Mouse (Mus musculus) liver, embryonic 13.5 days (tissue): ENCODE measurements around the gene Tubb4b. TPM values are rescaled to one million over a fixed set of nuclear protein-coding genes. Genes with fewer than 3 reads are reported as not detected.

Experiments
- ATAC-seq: fragments of 200-750 bp; cut with Nextera tagmentation; 2 replicates; pipeline ENCODE4 v1.8.0; 2017; ENCODE audit warnings: low read depth, mild to moderate bottlenecking, moderate number of reproducible peaks, moderate library complexity
- DNase-seq: peaks from one replicate; pipeline ENCODE4 v3.0.0; 2022
- H3K27ac ChIP-seq: fragments of 300-500 bp; sonication (generic); 2 replicates; pipeline ENCODE4 v1.5.1; 2015; ENCODE audit warnings: moderate library complexity, mild to moderate bottlenecking, inconsistent platforms
- H3K27me3 ChIP-seq: fragments of 300-500 bp; sonication (generic); 2 replicates; pipeline ENCODE4 v1.6.1; 2015; ENCODE audit warnings: mild to moderate bottlenecking, inconsistent platforms
- H3K36me3 ChIP-seq: fragments of 300-500 bp; sonication (generic); 2 replicates; pipeline ENCODE4 v1.6.1; 2015; ENCODE audit warnings: mild to moderate bottlenecking, inconsistent platforms
- H3K4me1 ChIP-seq: fragments of 300-500 bp; sonication (generic); replicated peaks from 2 replicates; pipeline ENCODE4 v1.6.1; 2015; ENCODE audit warnings: inconsistent platforms
- H3K4me2 ChIP-seq: fragments of 300-500 bp; sonication (generic); 2 replicates; pipeline ENCODE4 v1.6.1; 2015; ENCODE audit warnings: inconsistent platforms, mild to moderate bottlenecking, moderate library complexity
- H3K4me3 ChIP-seq: fragments of 300-500 bp; sonication (generic); replicated peaks from 2 replicates; pipeline ENCODE4 v1.5.1; 2015; ENCODE audit warnings: mild to moderate bottlenecking, inconsistent platforms
- H3K9ac ChIP-seq: fragments of 300-500 bp; sonication (generic); 2 replicates; pipeline ENCODE4 v1.6.1; 2015; ENCODE audit warnings: mild to moderate bottlenecking, inconsistent platforms
- H3K9me3 ChIP-seq: fragments of 300-500 bp; sonication (generic); replicated peaks from 2 replicates; pipeline ENCODE4 v1.6.1; 2016; ENCODE audit warnings: inconsistent platforms
- WGBS: fragments of 180-500 bp; shearing (Covaris S2); methylation state at CpG from one replicate; pipeline ENCODE4 v1.1.7; 2015; ENCODE audit not compliant: insufficient replicate concordance; 5-methylcytosine and 5-hydroxymethylcytosine counted together
- polyA plus RNA-seq: library from polyadenylated mRNA; unstranded; fragments of >200 nt; fragmentation: Nextera tagmentation; extraction: Ambion mirVana; gene quantifications from 2 replicates; pipeline ENCODE4 v1.2.1, GENCODE M21; 2015

The Tubb4b gene
- polyA plus RNA-seq = 835 and 850 TPM in 2 replicates

GRCm38 (mm10) chr2:25224492-25224765, at the start of gene Tubb4b:
TSS of gene Tubb4b (minus strand) at chr2:25224702.
- H3K36me3 ChIP-seq = peaks cover 27% of the 10 kb centered on the region
- no peaks in the 10 kb centered on the region for H3K9me3 ChIP-seq
- peaks cover 47% of the 10 kb centered on the region for H3K4me1 ChIP-seq
- ATAC-seq (no peak), DNase-seq (no peak)
- H3K27me3 ChIP-seq = no peaks in the 10 kb centered on the region
- peak within 1 kb of the TSS; percentile 92 for H3K4me3 ChIP-seq
- WGBS = under 1% methylated on average over 17 of the region's 17 CpGs
- H3K27ac ChIP-seq = peak within 1 kb of the TSS; percentile 100
- peak within 1 kb of the TSS; percentile 99 for H3K9ac ChIP-seq
- peak within 1 kb of the TSS; percentile 95 for H3K4me2 ChIP-seq

- no peaks in the 10 kb centered on the region for H3K9me3 ChIP-seq
- H3K4me1 ChIP-seq = peaks cover 41% of the 10 kb centered on the region
- no peak for DNase-seq
- peak overlapping the region; percentile 93 for H3K4me2 ChIP-seq
- peak overlapping the region; percentile 94 for H3K4me3 ChIP-seq
- ATAC-seq = no peak
- WGBS = 32% methylated on average over 16 of the region's 16 CpGs
- peak overlapping the region; percentile 86 for H3K27ac ChIP-seq
- peak overlapping the region; percentile 90 for H3K9ac ChIP-seq
- H3K27me3 ChIP-seq = no peaks in the 10 kb centered on the region
- peaks cover 77% of the 10 kb centered on the region for H3K36me3 ChIP-seq
Measured at GRCm38 (mm10) chr2:25273010-25273409, 48.5 kb upstream of the Tubb4b start.

GRCm38 (mm10) chr2:25272515-25272914, 48.0 kb upstream of the Tubb4b start:
- Histone ChIP-seq H3K9me3 (no peaks in the 10 kb centered on the region), H3K27me3 (no peaks in the 10 kb centered on the region), H3K4me3 (peak overlapping the region; percentile 94), H3K27ac (peak overlapping the region; percentile 86), H3K4me1 (peaks cover 46% of the 10 kb centered on the region), H3K4me2 (peak overlapping the region; percentile 93), H3K9ac (peak overlapping the region; percentile 90), H3K36me3 (peaks cover 74% of the 10 kb centered on the region)
- WGBS = under 1% methylated on average over 29 of the region's 29 CpGs
- DNase-seq (no peak), ATAC-seq (peak; percentile 55)

GRCm38 (mm10) chr2:25271827-25272511, 47.5 kb upstream of the Tubb4b start, which contains the start of the genes Ssna1 and Anapc2:
TSS of gene Ssna1 (minus strand) at chr2:25272438.
TSS of gene Anapc2 (plus strand) at chr2:25272478.
- H3K27me3 ChIP-seq = no peaks in the 10 kb centered on the region
- peak within 1 kb of the TSS; percentile 86 for H3K27ac ChIP-seq
- H3K4me1 ChIP-seq = peaks cover 52% of the 10 kb centered on the region
- peak; percentile 97 for DNase-seq
- H3K9me3 ChIP-seq = no peaks in the 10 kb centered on the region
- under 1% methylated on average over 55 of the region's 55 CpGs for WGBS
- H3K9ac ChIP-seq = peak within 1 kb of the TSS; percentile 90
- peaks cover 69% of the 10 kb centered on the region for H3K36me3 ChIP-seq
- peak within 1 kb of the TSS; percentile 93 for H3K4me2 ChIP-seq
- H3K4me3 ChIP-seq = peak within 1 kb of the TSS; percentile 94
- peak; percentile 94 for ATAC-seq

GRCm38 (mm10) chr2:25267746-25268309, 43.3 kb upstream of the Tubb4b start:
- Histone ChIP-seq H3K9me3 (no peaks in the 10 kb centered on the region), H3K4me2 (no peak overlapping the region), H3K27ac (peak overlapping the region; percentile 16; the same call in 1 of the 2 replicates), H3K36me3 (peaks cover 32% of the 10 kb centered on the region), H3K4me1 (peaks cover 81% of the 10 kb centered on the region), H3K27me3 (0 out of 2 replicates have a peak, but pooled peaks cover 10% of the 10 kb centered on the region), H3K9ac (0 out of 2 replicates have a peak overlapping the region, but pooled peaks have one; percentile 7), H3K4me3 (no peak overlapping the region)
- DNase-seq (no peak), ATAC-seq (no peak)
- 69% methylated on average over 4 of the region's 4 CpGs for whole genome bisulfite sequencing

GRCm38 (mm10) chr2:25267241-25267640, 42.7 kb upstream of the Tubb4b start:
- H3K4me2 ChIP-seq = 0 out of 2 replicates have a peak overlapping the region, but pooled peaks have one; percentile 99
- H3K27ac ChIP-seq = peak overlapping the region; percentile 66
- no peak for DNase-seq
- peak overlapping the region; percentile 37 for H3K9ac ChIP-seq
- ATAC-seq = no peak
- H3K27me3 ChIP-seq = 0 out of 2 replicates have a peak, but pooled peaks cover 10% of the 10 kb centered on the region
- peaks cover 80% of the 10 kb centered on the region for H3K4me1 ChIP-seq
- H3K36me3 ChIP-seq = peaks cover 32% of the 10 kb centered on the region
- H3K4me3 ChIP-seq = no peak overlapping the region
- no peaks in the 10 kb centered on the region for H3K9me3 ChIP-seq

- ATAC-seq = no peak
- Histone ChIP-seq H3K9me3 (no peaks in the 10 kb centered on the region), H3K4me3 (0 out of 2 replicates have a peak overlapping the region, but pooled peaks have one; percentile 29), H3K27ac (peak overlapping the region; percentile 66), H3K27me3 (0 out of 2 replicates have a peak, but pooled peaks cover 10% of the 10 kb centered on the region), H3K4me2 (peak overlapping the region; percentile 99), H3K4me1 (peaks cover 85% of the 10 kb centered on the region), H3K36me3 (peaks cover 32% of the 10 kb centered on the region), H3K9ac (peak overlapping the region; percentile 37)
- no peak for DNase-seq
- WGBS = 49% methylated on average over 2 of the region's 2 CpGs
Measured at GRCm38 (mm10) chr2:25266720-25267119, 42.2 kb upstream of the Tubb4b start.

- H3K4me1 ChIP-seq = peaks cover 83% of the 10 kb centered on the region
- 43% methylated on average over 6 of the region's 6 CpGs for WGBS
- DNase-seq = no peak
Measured at GRCm38 (mm10) chr2:25265897-25266656, 41.6 kb upstream of the Tubb4b start.

GRCm38 (mm10) chr2:25264851-25265250, 40.3 kb upstream of the Tubb4b start:
- 63% methylated on average over 3 of the region's 3 CpGs for WGBS
- H3K9ac ChIP-seq = peak overlapping the region; percentile 87
- peaks cover 71% of the 10 kb centered on the region for H3K4me1 ChIP-seq
- H3K9me3 ChIP-seq = no peaks in the 10 kb centered on the region
- ATAC-seq (no peak), DNase-seq (no peak)
- H3K36me3 ChIP-seq = peaks cover 18% of the 10 kb centered on the region
- peak overlapping the region; percentile 99 for H3K4me2 ChIP-seq
- H3K4me3 ChIP-seq = peak overlapping the region; percentile 87; the same call in 1 of the 2 replicates
- H3K27ac ChIP-seq = no peak overlapping the region
- 0 out of 2 replicates have a peak, but pooled peaks cover 10% of the 10 kb centered on the region for H3K27me3 ChIP-seq

More at GRCm38 (mm10) chr2:25265897-25266656, 41.6 kb upstream of the Tubb4b start:
- Histone ChIP-seq H3K4me3 (peak overlapping the region; percentile 29), H3K36me3 (peaks cover 30% of the 10 kb centered on the region), H3K4me2 (peak overlapping the region; percentile 99), H3K27me3 (0 out of 2 replicates have a peak, but pooled peaks cover 10% of the 10 kb centered on the region), H3K27ac (peak overlapping the region; percentile 66; the same call in 1 of the 2 replicates), H3K9ac (peak overlapping the region; percentile 37), H3K9me3 (no peaks in the 10 kb centered on the region)
- no peak for ATAC-seq

- ATAC-seq = no peak
- 63% methylated on average over 5 of the region's 5 CpGs for WGBS
- H3K9ac ChIP-seq = peak overlapping the region; percentile 87
Measured at GRCm38 (mm10) chr2:25264286-25264660, 39.8 kb upstream of the Tubb4b start.

More at GRCm38 (mm10) chr2:25264286-25264660, 39.8 kb upstream of the Tubb4b start:
- no peaks in the 10 kb centered on the region for H3K9me3 ChIP-seq
- H3K36me3 ChIP-seq = peaks cover 12% of the 10 kb centered on the region
- no peak overlapping the region for H3K27ac ChIP-seq
- peaks cover 69% of the 10 kb centered on the region for H3K4me1 ChIP-seq
- no peak for DNase-seq
- H3K27me3 ChIP-seq = 0 out of 2 replicates have a peak, but pooled peaks cover 10% of the 10 kb centered on the region
- peak overlapping the region; percentile 87 for H3K4me3 ChIP-seq
- H3K4me2 ChIP-seq = peak overlapping the region; percentile 99
